Mouse (Mus musculus): Measurements from ENCODE around the gene Smim17. TPM values are rescaled to one million over a fixed set of nuclear protein-coding genes. Genes with fewer than 3 reads are reported as not detected.
"Not testable (repeated sequence)": the region's sequence is repeated elsewhere in the genome, so short reads cannot be mapped to it uniquely, and the experiment has no call there.

The Smim17 gene
- total and polyA plus RNA-seq, 3 experiments, result 0.03 to 0.97 (median 0.37) TPM

DNA sequence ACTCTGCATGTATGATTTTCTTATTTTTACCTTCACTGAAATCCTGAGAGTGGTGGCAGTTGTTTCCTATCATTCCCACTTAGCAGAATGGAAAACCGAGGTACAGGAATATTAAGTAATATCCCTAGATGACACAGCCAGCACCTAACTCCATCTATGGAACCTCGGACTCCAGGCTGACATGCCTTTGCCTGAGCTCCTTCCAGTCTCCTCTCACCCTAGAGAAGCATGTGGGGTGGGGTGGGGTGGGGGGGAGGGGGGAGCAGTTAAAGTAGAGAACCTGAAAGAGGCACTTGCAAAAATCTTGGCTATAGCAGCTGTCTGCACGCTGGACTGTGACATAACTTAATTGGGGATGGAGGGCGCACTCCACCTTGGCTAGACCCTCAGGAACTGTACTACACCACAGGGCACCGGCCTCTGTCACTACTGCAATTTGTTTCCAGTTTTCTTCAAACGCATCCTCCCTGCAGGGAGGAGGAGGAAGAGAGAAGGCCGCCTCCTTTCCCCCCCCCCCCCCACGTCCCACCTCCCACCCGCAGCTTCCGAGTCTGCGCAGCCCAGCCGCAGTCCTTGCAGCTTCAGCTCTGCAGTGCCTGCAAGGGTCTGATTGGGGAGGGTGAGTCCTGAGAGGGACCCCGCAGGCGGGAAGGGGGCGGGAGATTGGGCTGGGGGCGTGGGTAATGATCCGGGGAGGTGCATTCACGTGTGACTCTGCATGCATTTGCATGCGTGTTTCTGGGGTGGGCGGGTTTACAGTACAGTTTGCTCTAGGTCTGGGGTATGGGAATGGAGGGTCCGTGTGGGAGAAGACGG lies 16.3 kb downstream of the Smim17 start:
- DNase-seq, result no peak

DNA sequence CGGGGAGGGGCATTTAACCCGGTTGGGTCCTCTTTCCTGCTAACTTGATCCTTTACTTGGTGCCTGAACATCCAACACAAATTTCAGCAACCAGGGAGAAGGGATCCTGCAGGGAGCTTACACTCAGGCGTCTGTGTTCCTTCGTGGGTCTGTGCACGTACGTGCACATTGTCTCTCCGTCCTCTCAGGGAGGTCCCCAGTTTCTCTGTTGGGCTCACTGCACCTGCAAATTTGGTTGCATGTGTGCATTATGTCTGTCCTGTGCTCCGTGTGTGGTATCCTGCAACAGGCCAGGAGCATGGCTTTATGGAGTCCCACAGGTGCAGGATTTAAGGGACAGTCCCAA lies 16.9 kb downstream of the Smim17 start:
- DNase-seq, result no peak

DNA sequence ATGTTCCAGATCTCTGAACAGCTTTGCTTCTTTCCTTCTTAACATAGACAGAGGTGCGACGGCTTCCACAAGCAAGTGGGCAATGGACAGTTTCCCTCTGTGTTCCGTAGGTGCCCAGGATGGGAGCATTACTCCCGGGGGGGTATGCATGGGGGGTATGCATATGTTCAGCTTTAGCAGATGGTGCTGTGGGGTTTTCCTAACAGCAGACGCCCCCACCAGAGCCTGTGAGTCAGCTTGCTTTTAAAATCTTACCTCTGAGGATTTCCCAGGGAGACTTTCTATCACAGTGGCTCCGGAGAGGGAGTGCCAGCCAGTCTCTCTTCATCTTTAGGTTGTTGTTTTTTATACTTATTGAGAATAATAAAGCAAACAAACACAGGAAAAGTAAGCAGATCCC lies 21.4 kb downstream of the Smim17 start:
- no peak for DNase-seq

DNA sequence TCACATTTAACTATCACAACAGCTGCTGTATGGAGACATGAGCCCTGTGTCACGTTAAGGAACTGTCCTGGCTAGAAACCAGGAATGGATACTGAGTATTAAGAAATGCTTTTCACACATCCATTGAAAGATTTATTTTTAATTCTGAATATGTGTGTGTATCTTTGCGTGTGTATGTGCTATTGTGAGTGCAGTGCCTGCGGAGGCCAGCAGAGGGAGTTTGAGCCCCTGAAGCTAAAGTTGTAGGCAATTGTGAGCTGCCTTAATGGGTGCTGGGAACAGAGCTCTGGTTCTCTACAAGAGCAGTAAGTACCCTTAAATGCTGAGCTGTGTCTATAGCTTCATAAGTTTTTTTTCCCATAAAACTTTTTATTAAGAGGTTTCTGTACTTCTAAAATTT lies 30.9 kb downstream of the Smim17 start:
- no peak for DNase-seq

DNA sequence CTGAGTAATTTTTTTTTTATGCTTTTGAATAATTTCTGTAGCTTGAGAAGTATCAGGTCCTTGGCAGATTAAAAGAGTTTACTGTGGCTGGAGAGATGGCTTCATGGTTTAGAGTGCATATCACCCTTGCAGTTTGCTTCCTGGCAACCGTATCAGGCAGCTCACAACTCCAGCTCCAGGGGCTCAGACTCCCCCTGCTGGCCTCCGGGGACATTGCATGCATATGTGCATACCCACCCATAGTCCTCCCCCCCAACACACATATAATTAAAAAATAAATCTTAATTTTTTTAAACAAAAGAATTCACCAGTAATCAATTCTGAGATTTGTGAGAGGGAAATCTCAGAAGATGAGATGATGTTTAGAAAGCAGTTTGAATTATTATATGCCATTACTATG lies 31.8 kb downstream of the Smim17 start:
- DNase-seq, result peak; percentile 21

DNA sequence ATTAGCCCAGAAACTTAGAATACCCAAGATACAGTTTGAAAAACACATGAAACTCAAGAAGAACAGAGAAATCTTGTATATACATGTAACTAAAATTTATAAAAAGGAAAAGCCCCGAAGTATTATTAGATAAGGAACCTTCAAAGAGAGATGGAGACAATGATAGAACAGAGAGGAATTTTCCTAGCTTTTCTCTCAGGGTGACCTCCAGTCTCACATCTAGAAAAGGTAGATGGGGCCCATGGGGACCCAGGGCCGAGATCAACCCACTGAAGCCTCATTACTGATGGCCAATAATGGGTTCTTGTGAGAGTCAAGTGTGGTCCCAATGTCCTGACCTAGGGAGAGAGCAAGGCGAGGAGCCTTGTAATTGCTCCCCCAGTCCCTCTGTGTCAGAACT lies 39.9 kb downstream of the Smim17 start, which contains the start of gene Olfr1344:
Gene Olfr1344, plus strand, starts transcription at position 301 of the 400 bp plus-strand sequence.
- DNase-seq, result no peak

DNA sequence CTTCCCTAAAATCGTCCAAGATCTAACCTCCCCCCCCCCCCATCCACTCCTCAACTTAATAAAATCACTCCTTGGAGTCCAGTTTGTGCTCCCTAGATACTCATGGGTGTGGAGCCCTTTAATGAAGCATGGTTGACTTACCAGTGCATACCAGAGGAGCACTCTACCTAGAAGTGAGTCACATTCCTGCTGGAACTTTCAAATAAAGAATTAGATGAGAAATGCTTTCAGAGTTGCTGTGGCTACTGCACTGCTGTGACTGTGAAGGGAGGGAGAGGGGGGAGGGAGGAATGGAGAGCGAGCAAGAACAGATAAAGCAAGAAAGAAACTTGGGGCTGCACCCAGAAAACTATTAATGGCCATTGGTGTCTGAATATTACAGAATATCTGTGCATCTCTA lies 42.7 kb downstream of the Smim17 start:
- no peak for DNase-seq

DNA sequence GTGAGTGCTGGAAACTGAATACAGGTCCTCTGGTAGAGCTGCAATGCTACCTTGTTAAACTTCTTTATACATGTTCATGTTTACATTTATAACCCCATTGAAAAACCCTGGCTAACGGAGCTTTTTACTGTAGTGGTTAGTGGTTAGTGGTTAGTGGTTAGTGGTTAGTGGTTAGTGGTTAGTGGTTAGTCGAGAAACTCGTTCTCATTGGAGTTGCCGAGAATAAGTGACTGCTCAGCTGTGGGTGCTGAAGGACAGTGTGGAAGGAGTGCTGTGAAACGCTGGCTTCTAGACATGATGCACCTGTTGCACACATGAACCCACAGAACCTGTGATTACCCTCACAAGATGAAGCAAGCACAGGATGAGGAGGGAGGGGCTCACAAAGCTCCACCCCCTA lies 49.3 kb downstream of the Smim17 start:
- DNase-seq, result no peak

DNA sequence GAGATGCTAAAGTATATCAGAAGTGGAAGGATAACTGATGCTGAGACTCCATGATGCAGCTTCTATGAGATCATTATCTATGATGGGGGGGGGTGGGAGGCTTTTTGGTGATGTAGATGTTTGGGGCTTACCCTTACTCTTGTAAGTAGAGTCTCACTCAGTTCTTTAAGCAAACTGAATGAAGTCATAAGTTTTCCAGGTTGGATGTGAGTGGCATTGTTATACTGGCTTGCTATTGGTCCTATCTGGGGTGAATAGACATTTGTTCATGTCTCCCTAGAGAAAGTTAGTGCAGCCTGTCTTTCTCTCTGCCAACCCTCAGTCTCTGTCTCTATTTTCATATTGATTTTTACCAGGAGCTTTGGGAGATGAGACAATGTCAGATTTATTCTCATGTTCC lies 57.4 kb downstream of the Smim17 start, which contains the start of gene Olfr1336:
Gene Olfr1336, plus strand, starts transcription at position 301 of the 400 bp plus-strand sequence.
- no peak for DNase-seq

DNA sequence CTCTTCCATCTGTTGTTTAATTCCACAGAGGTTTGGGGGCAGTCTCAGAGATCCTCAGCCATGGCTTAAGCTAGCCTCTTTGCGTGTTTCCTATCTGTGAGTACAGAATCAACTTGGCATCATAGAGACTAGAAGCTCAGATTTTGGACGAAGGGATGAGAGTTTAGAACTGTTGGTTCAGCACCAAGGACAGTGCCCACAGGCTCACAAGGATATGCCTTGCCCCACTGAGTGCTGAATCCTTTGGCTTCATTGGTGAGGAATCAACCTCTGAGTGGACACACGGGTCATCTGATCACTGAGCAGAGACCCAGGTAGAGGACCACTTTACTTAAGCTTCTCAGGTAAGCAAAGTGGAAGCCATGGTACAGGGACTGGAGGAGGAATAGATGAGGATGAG lies 57.9 kb downstream of the Smim17 start:
- no peak for DNase-seq

DNA sequence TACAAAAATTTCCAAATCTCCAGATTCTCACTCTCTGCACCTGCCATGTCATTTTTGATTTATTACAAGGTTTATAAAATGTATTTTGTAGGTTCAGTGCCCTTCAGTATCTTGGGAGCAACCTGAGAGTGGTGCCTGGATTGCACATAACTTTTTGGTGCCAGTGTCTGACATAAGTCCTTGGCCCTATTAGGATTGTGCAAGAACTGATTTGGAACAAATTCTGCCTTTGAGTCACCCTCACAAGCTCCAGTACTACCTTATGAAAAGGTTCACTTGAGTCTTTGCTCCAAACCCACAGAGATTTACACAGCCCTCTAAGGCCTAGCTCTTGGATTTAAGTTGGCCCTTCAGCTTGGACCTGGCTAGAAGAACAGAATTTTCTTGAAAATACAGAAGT lies 68.4 kb downstream of the Smim17 start, which contains the start of gene Olfr1346:
Gene Olfr1346, plus strand, starts transcription at position 151 of the 400 bp plus-strand sequence.
- DNase-seq, result peak; percentile 15

DNA sequence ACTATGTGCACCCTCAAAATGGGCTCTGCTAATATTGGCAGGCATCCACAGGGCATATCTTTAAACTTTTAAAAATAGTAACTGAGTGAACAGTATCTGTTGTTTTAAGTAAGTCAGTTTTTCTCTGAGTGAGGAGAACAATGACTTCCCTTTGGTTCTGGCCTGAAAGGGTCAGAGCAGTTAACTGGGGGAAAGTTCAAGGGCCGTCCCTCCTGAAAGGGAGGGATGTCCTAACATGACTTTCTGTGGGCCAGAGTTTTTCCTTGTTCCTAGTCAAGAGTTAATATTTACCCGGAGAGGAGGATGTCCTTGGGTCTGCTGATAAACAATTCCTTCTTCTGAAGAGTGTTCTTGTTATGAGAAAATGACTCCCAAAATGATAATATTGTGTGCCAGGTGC lies 79.1 kb downstream of the Smim17 start:
- not testable (repeated sequence) for DNase-seq

Other genes starting within 250 kb of the Smim17 start
- 10 to 100 TPM; 41.8 to 41.9 TPM for gene Zfp787, start 242.7 kb upstream of the Smim17 start, total RNA-seq (2021)
- gene Zfp787, start 242.7 kb upstream of the Smim17 start, polyA plus RNA-seq (2012; rRNA removed), result 73.8 and 87.1 TPM in 2 replicates
- 10 to 100 TPM; 22.5 to 31.1 TPM for gene Zfp444, start 226.5 kb upstream of the Smim17 start, total RNA-seq (2021)
- 50.7 and 61.8 TPM in 2 replicates for gene Zfp444, start 226.5 kb upstream of the Smim17 start, polyA plus RNA-seq (2012; rRNA removed)
- gene Galp, start 201.6 kb upstream of the Smim17 start, total RNA-seq (2021), result not detected
- gene Galp, start 201.6 kb upstream of the Smim17 start, polyA plus RNA-seq (2012; rRNA removed), result not detected in 2 replicates
- not detected for gene Zscan5b, start 176.4 kb upstream of the Smim17 start, total RNA-seq (2021)
- gene Zscan5b, start 176.4 kb upstream of the Smim17 start, polyA plus RNA-seq (2012; rRNA removed), result not detected in 2 replicates
- not detected for gene Epp13, start 146.0 kb upstream of the Smim17 start, total RNA-seq (2021)
- not detected in 2 replicates for gene Epp13, start 146.0 kb upstream of the Smim17 start, polyA plus RNA-seq (2012; rRNA removed)
- 1 to 10 TPM; 6.5 to 6.6 TPM for gene Zfp667, start 112.1 kb upstream of the Smim17 start, total RNA-seq (2021)
- 0.37 and 0.45 TPM in 2 replicates for gene Zfp667, start 112.1 kb upstream of the Smim17 start, polyA plus RNA-seq (2012; rRNA removed)
- gene Zfp583, start 67.4 kb upstream of the Smim17 start, total RNA-seq (2021), result 1 to 10 TPM; 2.5 to 3.5 TPM
- gene Zfp583, start 67.4 kb upstream of the Smim17 start, polyA plus RNA-seq (2012; rRNA removed), result 0.52 and 1.5 TPM in 2 replicates
- gene Gm3854, start 55.0 kb upstream of the Smim17 start, total RNA-seq (2021), result 1 to 10 TPM in 1 of 2 experiments, under 1 TPM in 1; 0.58 to 1.0 TPM
- gene Gm3854, start 55.0 kb upstream of the Smim17 start, polyA plus RNA-seq (2012; rRNA removed), result 0.06 TPM in 1 of 2 replicates, not detected in the other
- 1 to 10 TPM; 1.9 to 3.0 TPM for gene Zfp78, start 35.4 kb upstream of the Smim17 start, total RNA-seq (2021)
- gene Zfp78, start 35.4 kb upstream of the Smim17 start, polyA plus RNA-seq (2012; rRNA removed), result 0.02 and 0.20 TPM in 2 replicates
- gene Zfp28, start 15.4 kb upstream of the Smim17 start, total RNA-seq (2021), result 1 to 10 TPM; 1.4 to 2.5 TPM
- 1.1 and 1.3 TPM in 2 replicates for gene Zfp28, start 15.4 kb upstream of the Smim17 start, polyA plus RNA-seq (2012; rRNA removed)
- not detected for gene Gm20715, start 11.6 kb downstream of the Smim17 start, total RNA-seq (2021)
- gene Gm20715, start 11.6 kb downstream of the Smim17 start, polyA plus RNA-seq (2012; rRNA removed), result not detected in 2 replicates
- gene Olfr1344, start 40.0 kb downstream of the Smim17 start, total RNA-seq (2021), result not detected
- 0.34 and 0.76 TPM in 2 replicates for gene Olfr1344, start 40.0 kb downstream of the Smim17 start, polyA plus RNA-seq (2012; rRNA removed)
- gene Olfr1336, start 57.5 kb downstream of the Smim17 start, total RNA-seq (2021), result not detected
- gene Olfr1336, start 57.5 kb downstream of the Smim17 start, polyA plus RNA-seq (2012; rRNA removed), result not detected in 2 replicates
- gene Olfr1346, start 68.4 kb downstream of the Smim17 start, total RNA-seq (2021), result not detected
- not detected in 2 replicates for gene Olfr1346, start 68.4 kb downstream of the Smim17 start, polyA plus RNA-seq (2012; rRNA removed)
- not detected for gene Olfr5, start 88.2 kb downstream of the Smim17 start, total RNA-seq (2021)
- gene Olfr5, start 88.2 kb downstream of the Smim17 start, polyA plus RNA-seq (2012; rRNA removed), result not detected in 2 replicates
- not detected for gene Olfr1347, start 101.0 kb downstream of the Smim17 start, total RNA-seq (2021)
- not detected in 2 replicates for gene Olfr1347, start 101.0 kb downstream of the Smim17 start, polyA plus RNA-seq (2012; rRNA removed)
- not detected for gene Olfr1348, start 110.0 kb downstream of the Smim17 start, total RNA-seq (2021)
- gene Olfr1348, start 110.0 kb downstream of the Smim17 start, polyA plus RNA-seq (2012; rRNA removed), result not detected in 2 replicates
- not detected for gene Olfr1349, start 124.2 kb downstream of the Smim17 start, total RNA-seq (2021)
- gene Olfr1349, start 124.2 kb downstream of the Smim17 start, polyA plus RNA-seq (2012; rRNA removed), result not detected in 2 replicates
- gene Olfr1350, start 166.1 kb downstream of the Smim17 start, total RNA-seq (2021), result not detected
- not detected in 2 replicates for gene Olfr1350, start 166.1 kb downstream of the Smim17 start, polyA plus RNA-seq (2012; rRNA removed)

Data from adrenal gland, adult 2 months (tissue).